Mouse (Mus musculus): Measurements from ENCODE around the gene 6030445D17Rik. TPM values are rescaled to one million over a fixed set of nuclear protein-coding genes. Genes with fewer than 3 reads are reported as not detected.

Gene 6030445D17Rik
- under 1 TPM; 0.26 to 0.53 TPM for total RNA-seq (2021)
- long read RNA-seq, experiment 1 = 0 reads
- long read RNA-seq, experiment 2 = 0 reads

GRCm38 (mm10) chr4:136462086-136462838, at the start of gene 6030445D17Rik:
Gene 6030445D17Rik, plus strand, starts transcription at chr4:136462250.
- peak; percentile 85 to 89 for DNase-seq

GRCm38 (mm10) chr4:136415477-136415876, 46.6 kb upstream of the 6030445D17Rik start:
- no peak for DNase-seq

- DNase-seq = no peak
Observed at GRCm38 (mm10) chr4:136418962-136419361, 43.1 kb upstream of the 6030445D17Rik start.

GRCm38 (mm10) chr4:136419386-136419785, 42.7 kb upstream of the 6030445D17Rik start:
- DNase-seq = no peak

GRCm38 (mm10) chr4:136423224-136423623, 38.8 kb upstream of the 6030445D17Rik start, which contains the start of gene Htr1d:
Gene Htr1d, plus strand, starts transcription at chr4:136423524.
- no peak for DNase-seq

- peak in 1 of 2 experiments; percentile 18 for DNase-seq
Observed at GRCm38 (mm10) chr4:136424120-136424999, 37.7 kb upstream of the 6030445D17Rik start.

- DNase-seq = peak; percentile 15 to 35
Observed at GRCm38 (mm10) chr4:136425000-136425288, 37.1 kb upstream of the 6030445D17Rik start.

- DNase-seq = no peak
Observed at GRCm38 (mm10) chr4:136430609-136431375, 31.3 kb upstream of the 6030445D17Rik start.

- peak; percentile 31 to 70 for DNase-seq
Observed at GRCm38 (mm10) chr4:136431376-136431693, 30.7 kb upstream of the 6030445D17Rik start.

- DNase-seq = peak; percentile 68 to 69
Observed at GRCm38 (mm10) chr4:136434029-136434428, 28.0 kb upstream of the 6030445D17Rik start.

- no peak for DNase-seq
Observed at GRCm38 (mm10) chr4:136439106-136439505, 22.9 kb upstream of the 6030445D17Rik start.

GRCm38 (mm10) chr4:136441354-136442043, 20.6 kb upstream of the 6030445D17Rik start:
- DNase-seq = no peak

- no peak for DNase-seq
Observed at GRCm38 (mm10) chr4:136444561-136444960, 17.5 kb upstream of the 6030445D17Rik start.

GRCm38 (mm10) chr4:136449795-136450194, 12.3 kb upstream of the 6030445D17Rik start:
- DNase-seq = no peak

GRCm38 (mm10) chr4:136450271-136450670, 11.8 kb upstream of the 6030445D17Rik start:
- no peak for DNase-seq

- no peak for DNase-seq
Observed at GRCm38 (mm10) chr4:136451564-136451963, 10.5 kb upstream of the 6030445D17Rik start.

- no peak for DNase-seq
Observed at GRCm38 (mm10) chr4:136452286-136452685, 9.8 kb upstream of the 6030445D17Rik start.

- DNase-seq = no peak
Observed at GRCm38 (mm10) chr4:136452792-136453191, 9.3 kb upstream of the 6030445D17Rik start.

GRCm38 (mm10) chr4:136454850-136455260, 7.2 kb upstream of the 6030445D17Rik start:
- DNase-seq = peak; percentile 76 to 77

- no peak for DNase-seq
Observed at GRCm38 (mm10) chr4:136456516-136457218, 5.4 kb upstream of the 6030445D17Rik start.

- DNase-seq = no peak
Observed at GRCm38 (mm10) chr4:136458276-136458675, 3.8 kb upstream of the 6030445D17Rik start.
